Mouse (Mus musculus): Measurements from ENCODE around the gene Mrps18b.

The Mrps18b gene

DNA sequence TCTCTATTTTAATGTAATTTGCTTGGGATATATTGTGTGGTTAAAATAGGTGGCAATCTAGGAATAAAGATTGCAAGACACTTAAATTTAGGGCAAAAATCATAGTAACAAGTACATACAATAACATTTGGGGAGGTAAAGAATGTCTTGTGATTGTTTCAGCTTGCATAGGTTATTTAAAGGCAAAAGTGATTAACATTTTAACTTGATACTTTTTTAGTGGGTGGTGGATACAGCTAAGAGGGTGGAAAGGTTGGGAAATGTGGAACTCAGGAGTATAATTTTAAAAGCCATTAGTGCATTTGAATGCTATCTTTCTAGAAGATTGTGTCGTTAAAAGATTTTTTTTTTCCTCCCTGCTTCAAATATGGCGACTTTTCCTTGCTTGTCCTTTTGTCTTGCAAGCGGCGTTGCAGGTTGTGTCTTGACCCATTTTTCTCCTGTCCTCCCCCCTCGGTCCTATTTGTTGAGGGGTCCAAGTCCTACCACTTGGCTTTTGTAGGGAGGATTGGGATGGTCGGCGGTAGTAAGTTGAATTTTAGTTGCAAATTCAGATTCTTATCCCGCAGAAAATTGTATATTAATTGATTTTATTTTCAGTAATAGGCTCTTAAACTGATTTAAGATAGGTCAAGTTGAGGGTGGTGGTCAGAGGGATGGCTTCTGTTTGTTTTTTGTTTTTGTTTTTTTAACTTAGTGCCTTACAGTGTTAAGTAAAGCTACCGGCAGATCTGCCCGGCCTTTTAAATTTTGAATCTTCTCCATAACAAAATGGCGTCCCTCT is 2.3 kb upstream of the Mrps18b start:
- peak; percentile 37 to 44 for DNase-seq (ENCODE audit: low spot score in 2 of 2)

- peak; percentile 42 to 67 for DNase-seq (ENCODE audit: low spot score in 2 of 2)
Measured at GRCm38 (mm10) chr17:35917463-35918251, 1.5 kb upstream of the Mrps18b start.

DNA sequence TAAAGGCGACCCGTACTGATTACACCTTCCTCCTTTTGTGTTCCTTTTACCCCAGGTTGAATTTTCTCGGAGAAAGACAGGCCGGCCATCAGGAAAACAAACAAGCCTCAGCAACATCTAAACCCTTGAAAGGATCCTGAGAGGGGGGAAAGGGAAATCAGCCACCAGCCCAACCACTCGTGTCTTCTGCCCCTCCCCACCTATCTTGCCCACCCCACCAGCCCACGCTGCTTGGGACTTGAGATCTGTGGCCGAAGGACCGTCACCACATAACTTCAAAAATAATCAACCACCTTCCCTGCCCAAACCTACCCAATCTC is 914 bp upstream of the Mrps18b start:
- no peak for DNase-seq (ENCODE audit: low spot score in 2 of 2)

- no peak for DNase-seq (ENCODE audit: low spot score in 2 of 2)
Measured at GRCm38 (mm10) chr17:35915538-35916296, 472 bp downstream of the Mrps18b start.

DNA sequence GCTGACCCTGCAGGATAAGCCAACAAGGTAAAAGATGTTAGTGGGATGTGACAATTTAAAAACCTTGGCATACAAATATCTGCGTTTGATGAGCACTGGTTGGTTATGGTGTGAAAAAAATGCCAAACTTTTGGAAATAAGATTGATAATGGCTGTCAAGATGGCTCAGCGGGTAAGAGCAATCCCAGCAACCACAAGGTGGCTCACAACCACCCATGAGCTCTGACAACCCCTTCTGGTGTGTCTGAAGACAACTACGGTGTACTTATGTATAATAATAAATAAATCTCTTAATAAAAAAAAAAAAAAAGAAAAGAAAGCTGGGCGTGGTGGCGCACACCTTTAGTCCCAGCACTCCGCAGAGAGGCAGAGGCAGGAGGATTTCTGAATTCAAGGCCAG is 1.2 kb downstream of the Mrps18b start:
- no peak for DNase-seq (ENCODE audit: low spot score in 2 of 2)

GRCm38 (mm10) chr17:35909919-35910369 is 6.2 kb downstream of the Mrps18b start, which contains the start of gene Atat1:
Atat1 (minus strand) TSS chr17:35910075.
- peak; percentile 86 to 94 for DNase-seq (ENCODE audit: low spot score in 2 of 2)

- no peak for DNase-seq (ENCODE audit: low spot score in 2 of 2)
Measured at GRCm38 (mm10) chr17:35909186-35909918, 6.8 kb downstream of the Mrps18b start.

GRCm38 (mm10) chr17:35907609-35908008 is 8.6 kb downstream of the Mrps18b start:
- no peak for DNase-seq (ENCODE audit: low spot score in 2 of 2)

DNA sequence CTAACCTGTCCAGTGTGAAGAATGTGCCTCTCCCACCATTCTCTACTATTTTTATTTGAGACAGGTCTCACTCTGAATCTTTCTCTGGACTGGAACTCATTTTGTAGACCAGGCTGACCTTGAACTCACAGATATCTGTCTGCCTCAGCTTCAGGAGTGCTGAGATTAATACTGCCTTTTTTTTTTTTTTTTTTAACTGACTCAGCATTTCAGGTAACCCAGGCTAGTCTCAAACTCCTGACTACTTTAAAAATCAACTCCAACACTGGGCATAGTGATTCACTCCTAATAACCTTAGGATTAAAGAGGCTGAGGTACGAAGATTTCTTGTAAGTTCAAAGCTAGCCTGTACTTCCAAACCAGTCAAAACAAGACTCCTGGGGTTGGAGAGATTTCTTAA is 10.6 kb downstream of the Mrps18b start:
- DNase-seq (ENCODE audit: low spot score in 2 of 2): no peak

- no peak for DNase-seq (ENCODE audit: low spot score in 2 of 2)
Measured at GRCm38 (mm10) chr17:35903992-35904355, 12.2 kb downstream of the Mrps18b start.

DNA sequence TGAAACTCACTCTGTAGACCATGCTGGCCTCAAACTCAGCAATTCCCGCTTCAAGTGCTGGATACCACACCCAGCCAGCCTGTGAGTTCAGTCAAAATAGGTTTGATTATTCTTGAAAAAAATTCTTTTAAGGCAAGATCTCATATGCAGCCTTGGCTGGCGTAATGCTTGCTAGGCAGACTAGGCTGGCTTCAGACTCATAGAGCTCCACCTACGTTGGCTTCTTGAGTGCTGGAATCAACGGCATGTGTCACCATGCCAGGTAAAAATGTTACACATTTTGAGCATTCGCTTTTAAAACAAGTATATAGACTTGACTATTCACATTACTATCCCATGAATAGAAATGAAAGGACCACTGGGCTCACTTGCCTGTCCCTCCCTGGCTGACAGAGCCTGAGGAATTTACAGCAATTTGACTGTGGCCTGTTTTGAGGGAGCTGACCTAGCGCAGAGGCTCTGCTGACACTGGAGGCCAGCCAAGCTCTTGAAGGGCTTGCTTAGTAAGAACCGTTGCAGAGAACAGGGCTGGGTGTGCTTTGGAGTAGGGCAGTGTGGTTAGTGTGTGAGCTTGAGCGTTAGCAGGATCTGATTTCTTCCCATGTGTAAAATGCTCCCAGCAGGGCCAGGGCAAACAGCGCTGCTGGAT is 12.7 kb downstream of the Mrps18b start:
- DNase-seq (ENCODE audit: low spot score in 2 of 2): no peak

DNA sequence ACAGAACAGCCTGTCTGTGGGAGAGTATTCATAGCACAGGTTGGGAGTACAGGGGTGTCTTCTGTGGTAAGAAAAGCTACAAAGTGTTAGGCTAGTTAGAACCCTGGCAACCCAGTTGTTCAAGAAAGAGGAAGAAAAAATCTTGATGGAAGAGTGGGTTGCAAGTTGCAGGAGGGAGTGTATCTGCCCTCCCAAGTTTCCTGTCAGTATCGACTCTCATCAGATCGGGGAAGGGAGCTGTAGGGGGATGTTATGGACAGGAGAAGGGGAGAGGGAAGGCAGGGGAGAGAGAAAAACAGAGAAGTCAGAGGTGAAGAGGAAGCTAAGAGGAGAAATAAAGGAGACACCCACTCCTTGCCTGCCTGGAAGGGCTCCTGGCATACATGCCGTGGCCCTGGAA is 15.6 kb downstream of the Mrps18b start:
- DNase-seq (ENCODE audit: low spot score in 2 of 2): no peak

- peak in 1 of 2 experiments; percentile 32 for DNase-seq (ENCODE audit: low spot score in 2 of 2)
Measured at GRCm38 (mm10) chr17:35897644-35898573, 18.3 kb downstream of the Mrps18b start.

GRCm38 (mm10) chr17:35896781-35897643 is 19.2 kb downstream of the Mrps18b start, which contains the start of gene 2310061I04Rik:
2310061I04Rik (minus strand) TSS chr17:35897431.
- peak; percentile 86 to 92 for DNase-seq (ENCODE audit: low spot score in 2 of 2)

- no peak for DNase-seq (ENCODE audit: low spot score in 2 of 2)
Measured at GRCm38 (mm10) chr17:35887725-35888124, 28.5 kb downstream of the Mrps18b start.

DNA sequence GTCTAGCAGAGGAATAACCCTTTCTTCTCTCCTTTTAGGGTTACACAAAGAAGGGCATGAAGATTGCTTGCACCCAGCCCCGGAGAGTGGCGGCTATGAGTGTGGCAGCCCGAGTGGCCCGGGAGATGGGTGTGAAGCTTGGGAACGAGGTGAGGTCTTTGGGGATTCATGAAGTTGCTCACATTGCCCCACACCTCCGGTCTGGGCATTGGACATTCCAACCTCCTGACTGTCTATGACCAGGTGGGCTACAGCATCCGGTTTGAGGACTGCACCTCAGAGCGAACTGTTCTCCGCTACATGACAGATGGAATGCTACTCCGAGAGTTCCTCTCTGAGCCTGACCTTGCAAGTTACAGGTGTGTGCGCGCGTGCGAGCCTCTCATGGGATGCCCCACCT is 32.4 kb downstream of the Mrps18b start:
- DNase-seq (ENCODE audit: low spot score in 2 of 2): no peak

GRCm38 (mm10) chr17:35882924-35883323 is 33.3 kb downstream of the Mrps18b start:
- DNase-seq (ENCODE audit: low spot score in 2 of 2): no peak

- DNase-seq (ENCODE audit: low spot score in 2 of 2): peak; percentile 93 to 97
Measured at GRCm38 (mm10) chr17:35879245-35880057, 36.7 kb downstream of the Mrps18b start, which contains the start of gene Dhx16. Dhx16 (plus strand) TSS chr17:35879819.

All from frontal cortex, postnatal 36 days (tissue).